Mouse (Mus musculus) stomach, postnatal 0 days (tissue): ENCODE results near the gene Eps8. TPM values are rescaled to one million over a fixed set of nuclear protein-coding genes. Genes with fewer than 3 reads are reported as not detected.

Source experiments
- ATAC-seq: fragments of 200-750 bp; cut with Nextera tagmentation; 2 replicates; pipeline ENCODE4 v1.8.0; 2017; ENCODE audit not compliant: low FRiP score, low TSS enrichment
- DNase-seq: peaks from one replicate; pipeline ENCODE4 v3.0.0-alpha.2; 2016; ENCODE audit warnings: low spot score
- H3K27ac ChIP-seq: fragments of 300-500 bp; sonication (generic); replicated peaks from 2 replicates; pipeline ENCODE4 v1.5.1; 2014; ENCODE audit warnings: mild to moderate bottlenecking, control low read depth
- H3K27me3 ChIP-seq: fragments of 300-500 bp; sonication (generic); 2 replicates; pipeline ENCODE4 v1.6.1; 2014; ENCODE audit warnings: low read length; ENCODE audit not compliant: control insufficient read depth, insufficient read depth
- H3K36me3 ChIP-seq: fragments of 300-500 bp; sonication (generic); 2 replicates; pipeline ENCODE4 v1.6.1; 2014; ENCODE audit warnings: low read length, mixed read lengths; ENCODE audit not compliant: control insufficient read depth, insufficient read depth
- H3K4me1 ChIP-seq: fragments of 300-500 bp; sonication (generic); replicated peaks from 2 replicates; pipeline ENCODE4 v1.6.1; 2014; ENCODE audit warnings: antibody characterized with exemption; ENCODE audit not compliant: control insufficient read depth, insufficient read depth
- H3K4me2 ChIP-seq: fragments of 300-500 bp; sonication (generic); replicated peaks from 2 replicates; pipeline ENCODE4 v1.6.1; 2014; ENCODE audit warnings: low read depth, mild to moderate bottlenecking, control low read depth, moderate library complexity
- H3K4me3 ChIP-seq: fragments of 300-500 bp; sonication (generic); 2 replicates; pipeline ENCODE4 v1.5.1; 2014; ENCODE audit warnings: low read depth, low read length, control low read depth
- H3K9ac ChIP-seq: fragments of 300-500 bp; sonication (generic); 2 replicates; pipeline ENCODE4 v1.6.1; 2014; ENCODE audit warnings: mild to moderate bottlenecking, low read length, control low read depth, mixed read lengths
- H3K9me3 ChIP-seq: fragments of 300-500 bp; sonication (generic); 2 replicates; pipeline ENCODE4 v1.6.1; 2016; ENCODE audit warnings: low read length; ENCODE audit not compliant: control insufficient read depth
- CTCF ChIP-seq: IDR thresholded peaks from 2 replicates; pipeline ENCODE4 v1.5.1; 2016; ENCODE audit warnings: antibody characterized with exemption, low read depth, mild to moderate bottlenecking, moderate library complexity
- EP300 ChIP-seq: optimal IDR thresholded peaks from 2 replicates; pipeline ENCODE3; 2016; ENCODE audit warnings: antibody characterized with exemption
- WGBS: fragments of 180-500 bp; shearing (Covaris S2); extraction: QIAGEN DNeasy Blood & Tissue Kit; methylation state at CpG from one replicate; pipeline ENCODE4 v1.1.7; 2014; 5-methylcytosine and 5-hydroxymethylcytosine counted together
- polyA plus RNA-seq: library from polyadenylated mRNA; unstranded; fragments of >200 nt; fragmentation: Nextera tagmentation; extraction: Ambion mirVana; gene quantifications from 2 replicates; pipeline ENCODE4 v1.2.1, GENCODE M21; 2015

The Eps8 gene
- polyA plus RNA-seq, 1 experiment from 2014 or later = 23.1 TPM

GRCm38 (mm10) chr6:137670820-137671219 lies 16.1 kb upstream of the Eps8 start:
- H3K36me3 ChIP-seq = no peaks in the 10 kb centered on the region
- H3K27me3 ChIP-seq = no peaks in the 10 kb centered on the region
- no peak for TF ChIP-seq EP300
- TF ChIP-seq CTCF = no peak
- H3K4me1 ChIP-seq = no peaks in the 10 kb centered on the region
- no peaks in the 10 kb centered on the region for H3K9me3 ChIP-seq
- no peak overlapping the region for H3K4me3 ChIP-seq
- no peak overlapping the region for H3K27ac ChIP-seq
- ATAC-seq (no peak), DNase-seq (no peak)
- H3K4me2 ChIP-seq = no peak overlapping the region
- WGBS = 87% methylated on average over 9 of the region's 9 CpGs
- H3K9ac ChIP-seq = no peak overlapping the region

DNA sequence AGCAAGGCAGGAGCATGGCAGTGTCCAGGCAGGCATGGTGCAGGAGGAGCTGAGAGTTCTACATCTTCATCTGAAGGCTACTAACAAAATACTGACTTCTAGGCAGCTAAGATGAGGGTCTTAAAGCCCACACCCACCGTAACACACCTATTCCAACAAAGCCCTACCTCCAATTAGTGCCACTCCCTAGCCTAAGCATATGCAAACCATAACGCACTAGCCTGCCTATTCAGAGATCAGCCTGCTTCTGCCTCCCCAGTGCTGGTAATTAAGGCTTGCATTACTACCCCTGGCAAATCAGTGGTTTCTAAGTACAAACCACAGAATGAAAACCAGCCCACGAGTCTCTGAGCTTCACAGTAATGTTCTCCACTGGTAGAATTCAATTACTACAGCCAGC lies 15.2 kb upstream of the Eps8 start:
- Histone ChIP-seq H3K27ac (no peak overlapping the region), H3K27me3 (no peaks in the 10 kb centered on the region), H3K9me3 (no peaks in the 10 kb centered on the region), H3K4me2 (no peak overlapping the region), H3K9ac (no peak overlapping the region), H3K4me3 (no peak overlapping the region), H3K36me3 (no peaks in the 10 kb centered on the region), H3K4me1 (no peaks in the 10 kb centered on the region)
- ATAC-seq (no peak), DNase-seq (no peak)
- no peak for TF ChIP-seq EP300
- no peak for TF ChIP-seq CTCF
- WGBS = 86% methylated on average over 3 of the region's 3 CpGs

GRCm38 (mm10) chr6:137669433-137669832 lies 14.8 kb upstream of the Eps8 start:
- Histone ChIP-seq H3K36me3 (no peaks in the 10 kb centered on the region), H3K9ac (no peak overlapping the region), H3K4me2 (no peak overlapping the region), H3K9me3 (no peaks in the 10 kb centered on the region), H3K4me3 (no peak overlapping the region), H3K27me3 (no peaks in the 10 kb centered on the region), H3K27ac (no peak overlapping the region), H3K4me1 (no peaks in the 10 kb centered on the region)
- no peak for ATAC-seq
- DNase-seq = no peak
- WGBS = 87% methylated on average over 1 of the region's 1 CpGs
- TF ChIP-seq CTCF (no peak), EP300 (no peak)

GRCm38 (mm10) chr6:137668331-137668730 lies 13.7 kb upstream of the Eps8 start:
- H3K4me1 ChIP-seq = no peaks in the 10 kb centered on the region
- TF ChIP-seq EP300 (no peak), CTCF (no peak)

DNA sequence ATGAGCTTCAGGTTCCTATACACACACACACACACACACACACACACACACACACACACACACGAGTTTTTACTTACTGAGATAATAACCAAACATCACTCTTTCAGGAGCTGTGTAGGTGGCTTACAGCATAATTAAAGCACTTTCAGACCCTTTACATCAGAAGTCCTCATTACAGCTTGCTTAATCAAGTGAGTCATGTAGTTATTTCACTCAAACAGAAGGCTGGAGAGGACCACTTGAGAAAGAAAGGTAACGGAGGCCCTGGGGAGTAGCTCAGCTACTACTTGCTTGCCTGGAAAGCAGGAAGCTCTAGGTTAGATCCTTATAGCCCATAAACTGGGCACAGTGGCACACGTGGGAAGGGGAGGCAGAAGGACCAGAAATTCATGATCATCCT lies 13.0 kb upstream of the Eps8 start:
- 63% methylated on average over 3 of the region's 3 CpGs for WGBS
- Histone ChIP-seq H3K4me2 (no peak overlapping the region), H3K4me1 (no peaks in the 10 kb centered on the region), H3K36me3 (no peaks in the 10 kb centered on the region), H3K4me3 (no peak overlapping the region), H3K9ac (no peak overlapping the region), H3K27ac (no peak overlapping the region), H3K27me3 (no peaks in the 10 kb centered on the region), H3K9me3 (no peaks in the 10 kb centered on the region)
- TF ChIP-seq CTCF = no peak
- no peak for TF ChIP-seq EP300
- DNase-seq (no peak), ATAC-seq (no peak)

More at GRCm38 (mm10) chr6:137668331-137668730, 13.7 kb upstream of the Eps8 start:
- WGBS = 54% methylated on average over 3 of the region's 3 CpGs
- no peak overlapping the region for H3K4me2 ChIP-seq
- H3K9me3 ChIP-seq = no peaks in the 10 kb centered on the region
- H3K36me3 ChIP-seq = no peaks in the 10 kb centered on the region
- H3K27ac ChIP-seq = no peak overlapping the region
- DNase-seq (no peak), ATAC-seq (no peak)
- H3K9ac ChIP-seq = no peak overlapping the region
- H3K27me3 ChIP-seq = no peaks in the 10 kb centered on the region
- no peak overlapping the region for H3K4me3 ChIP-seq

GRCm38 (mm10) chr6:137664936-137665335 lies 10.3 kb upstream of the Eps8 start:
- Histone ChIP-seq H3K9me3 (no peaks in the 10 kb centered on the region), H3K4me1 (no peaks in the 10 kb centered on the region), H3K27ac (no peak overlapping the region), H3K4me2 (no peak overlapping the region), H3K36me3 (no peaks in the 10 kb centered on the region), H3K9ac (no peak overlapping the region), H3K4me3 (no peak overlapping the region), H3K27me3 (no peaks in the 10 kb centered on the region)
- TF ChIP-seq EP300 = no peak
- TF ChIP-seq CTCF = no peak
- DNase-seq = no peak
- no peak for ATAC-seq
- 52% methylated on average over 3 of the region's 3 CpGs for WGBS
